Mouse (Mus musculus) heart, embryonic 11.5 days (tissue): ENCODE data around the gene Mroh3. TPM values are rescaled to one million over a fixed set of nuclear protein-coding genes. Genes with fewer than 3 reads are reported as not detected.

Source experiments
- ATAC-seq: fragments of 200-750 bp; cut with Nextera tagmentation; replicated peaks from 2 replicates; pipeline ENCODE4 v1.8.0; 2017; ENCODE audit warnings: moderate library complexity; ENCODE audit not compliant: insufficient number of reproducible peaks, low FRiP score, low TSS enrichment
- H3K27ac ChIP-seq: fragments of 300-500 bp; sonication (generic); 2 replicates; pipeline ENCODE4 v1.5.1; 2014; ENCODE audit warnings: mild to moderate bottlenecking, low read depth, low read length
- H3K27me3 ChIP-seq: fragments of 300-500 bp; sonication (generic); 2 replicates; pipeline ENCODE4 v1.6.1; 2014; ENCODE audit warnings: mild to moderate bottlenecking, low read length, mixed read lengths; ENCODE audit not compliant: control insufficient read depth, insufficient read depth
- H3K36me3 ChIP-seq: fragments of 300-500 bp; sonication (generic); 2 replicates; pipeline ENCODE4 v1.6.1; 2014; ENCODE audit warnings: mild to moderate bottlenecking, low read length, moderate library complexity, mixed read lengths; ENCODE audit not compliant: control insufficient read depth, insufficient read depth
- H3K4me1 ChIP-seq: fragments of 300-500 bp; sonication (generic); 2 replicates; pipeline ENCODE4 v1.6.1; 2014; ENCODE audit warnings: low read length; ENCODE audit not compliant: control insufficient read depth, insufficient read depth
- H3K4me2 ChIP-seq: fragments of 300-500 bp; sonication (generic); 2 replicates; pipeline ENCODE4 v1.6.1; 2014; ENCODE audit warnings: mild to moderate bottlenecking, moderate library complexity
- H3K4me3 ChIP-seq: fragments of 300-500 bp; sonication (generic); 2 replicates; pipeline ENCODE4 v1.5.1; 2014; ENCODE audit warnings: low read depth, low read length
- H3K9ac ChIP-seq: fragments of 300-500 bp; sonication (generic); 2 replicates; pipeline ENCODE4 v1.6.1; 2014; ENCODE audit warnings: mild to moderate bottlenecking, low read depth, low read length, moderate library complexity
- H3K9me3 ChIP-seq: fragments of 300-500 bp; sonication (generic); replicated peaks from 2 replicates; pipeline ENCODE4 v1.6.1; 2016; ENCODE audit warnings: low read length; ENCODE audit not compliant: control insufficient read depth
- WGBS: fragments of 180-500 bp; shearing (Covaris S2); extraction: QIAGEN DNeasy Blood & Tissue Kit; methylation state at CpG from one replicate; pipeline ENCODE4 v1.1.7; 2014; ENCODE audit not compliant: insufficient replicate concordance; 5-methylcytosine and 5-hydroxymethylcytosine counted together
- polyA plus RNA-seq: library from polyadenylated mRNA; unstranded; fragments of >200 nt; fragmentation: Nextera tagmentation; extraction: Ambion mirVana; gene quantifications from 2 replicates; pipeline ENCODE4 v1.2.1, GENCODE M21; 2014

Gene Mroh3
- polyA plus RNA-seq, 1 experiment from 2014 or later = not detected

DNA sequence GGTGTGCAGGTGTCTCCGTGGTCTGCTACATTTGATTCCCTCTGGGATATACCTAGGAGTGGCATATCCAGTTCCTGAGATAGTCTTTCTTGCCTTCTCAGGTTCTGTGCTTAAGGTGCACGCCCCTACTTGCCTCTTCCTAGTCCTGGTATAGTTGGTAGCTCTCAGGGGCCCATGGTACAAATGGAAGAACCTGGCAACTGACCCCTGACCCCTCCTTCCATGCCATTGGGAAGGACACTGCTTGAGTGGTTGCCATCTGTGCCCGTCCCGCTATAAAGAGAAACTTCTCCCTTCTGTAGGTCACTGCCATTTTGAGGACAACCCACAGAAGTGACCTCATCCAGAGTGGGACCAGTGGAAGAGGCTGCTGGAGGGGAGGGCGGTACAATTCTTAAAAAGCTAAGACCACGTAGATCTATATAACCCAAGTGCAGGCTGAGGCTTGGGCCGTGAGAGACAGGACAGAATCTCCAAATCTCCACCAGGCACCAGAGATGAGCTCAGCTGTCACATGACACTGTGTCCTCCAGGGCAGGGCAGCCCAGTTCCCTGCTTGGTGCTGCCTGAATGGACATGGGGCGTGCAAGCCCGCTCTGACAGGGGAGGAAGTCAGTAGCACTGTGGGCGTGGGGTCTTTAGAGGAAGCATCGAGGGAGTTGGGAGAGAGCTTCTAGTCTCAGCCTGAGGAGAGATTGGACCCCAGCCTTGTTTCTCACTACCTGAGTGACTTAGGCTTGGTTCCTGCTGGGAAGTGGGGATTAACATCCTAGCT, 71.3 kb downstream of the Mroh3 start:
- no peak overlapping the region for H3K4me3 ChIP-seq
- no peaks in the 10 kb centered on the region for H3K9me3 ChIP-seq
- H3K27me3 ChIP-seq = no peaks in the 10 kb centered on the region
- no peak overlapping the region for H3K9ac ChIP-seq
- no peak overlapping the region for H3K27ac ChIP-seq
- no peaks in the 10 kb centered on the region for H3K36me3 ChIP-seq
- ATAC-seq = no peak
- H3K4me2 ChIP-seq = no peak overlapping the region
- peaks cover 52% of the 10 kb centered on the region for H3K4me1 ChIP-seq
- 73% methylated on average over 11 of the region's 11 CpGs for WGBS

DNA sequence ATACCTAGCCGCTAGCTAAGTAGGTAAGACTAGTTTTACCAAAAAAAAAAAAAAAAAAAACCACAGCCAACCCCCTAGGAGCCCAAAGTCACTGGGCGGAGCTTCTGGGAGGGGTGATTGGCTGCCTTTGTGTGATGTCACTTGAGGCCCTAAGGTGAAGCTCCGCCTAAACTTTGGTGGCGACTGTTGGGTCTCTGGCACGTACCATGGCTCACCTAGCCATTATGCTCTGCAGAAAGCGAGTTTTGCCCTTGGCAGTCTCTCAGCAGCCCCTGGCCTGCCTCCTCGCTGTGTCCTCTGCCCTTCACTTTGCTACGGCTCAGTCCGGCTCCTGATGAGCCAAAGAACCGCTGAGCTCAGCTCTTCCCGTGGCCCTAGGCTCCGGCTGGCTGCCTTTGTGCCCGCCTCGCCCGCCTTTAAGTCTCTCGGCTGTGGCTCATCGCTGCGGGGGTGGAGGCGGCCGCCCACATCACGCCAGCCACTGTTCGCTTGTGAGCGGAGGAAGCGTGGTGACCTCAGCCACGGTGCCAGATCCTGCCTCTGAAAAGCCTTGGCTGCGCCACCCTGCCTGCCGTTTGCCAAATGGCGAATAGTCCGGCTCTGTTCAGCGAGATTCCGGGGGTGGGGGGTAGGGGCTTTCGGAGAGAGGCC, 72.5 kb downstream of the Mroh3 start:
- Histone ChIP-seq H3K27me3 (no peaks in the 10 kb centered on the region), H3K4me1 (peaks cover 64% of the 10 kb centered on the region), H3K27ac (peak overlapping the region; percentile 90), H3K4me2 (peak overlapping the region; percentile 95), H3K9me3 (no peaks in the 10 kb centered on the region), H3K4me3 (peak overlapping the region; percentile 59), H3K9ac (peak overlapping the region; percentile 88), H3K36me3 (no peaks in the 10 kb centered on the region)
- WGBS = 1% methylated on average over 32 of the region's 32 CpGs
- ATAC-seq = peak; percentile 84

DNA sequence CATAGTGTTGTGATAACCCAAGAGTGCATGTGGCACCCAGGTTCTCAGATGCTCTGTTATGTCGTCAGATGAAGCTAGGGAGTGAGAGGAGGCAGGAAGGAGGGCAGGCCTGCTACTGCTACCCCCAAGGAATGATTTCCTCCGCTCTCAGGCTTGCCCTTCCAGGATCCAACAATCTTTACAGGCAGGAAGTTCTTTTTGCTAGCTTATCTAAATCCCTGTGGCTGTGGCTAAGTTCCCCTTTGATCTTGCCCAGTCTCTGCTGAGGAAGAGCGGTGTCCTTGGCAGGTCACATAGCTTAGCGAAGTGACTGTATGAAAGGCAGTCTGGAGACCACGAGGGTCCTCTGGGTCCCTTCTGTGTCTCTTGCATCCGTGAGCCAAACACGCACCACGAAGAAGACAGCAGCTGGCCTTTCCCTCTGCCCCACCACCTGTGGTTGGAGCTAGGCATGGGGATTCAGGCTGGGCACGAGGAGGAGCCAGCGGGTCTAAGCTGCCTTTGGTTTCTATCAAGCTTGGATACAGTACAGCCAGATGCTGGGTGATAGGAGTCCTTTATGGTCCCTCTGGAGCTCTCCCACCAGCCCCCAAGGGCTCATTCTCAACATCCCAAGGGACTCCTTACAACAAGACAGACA, 74.3 kb downstream of the Mroh3 start:
- Histone ChIP-seq H3K9me3 (no peaks in the 10 kb centered on the region), H3K27ac (peak overlapping the region; percentile 88), H3K36me3 (no peaks in the 10 kb centered on the region), H3K4me2 (peak overlapping the region; percentile 40), H3K4me1 (peaks cover 82% of the 10 kb centered on the region), H3K4me3 (no peak overlapping the region), H3K27me3 (no peaks in the 10 kb centered on the region), H3K9ac (peak overlapping the region; percentile 54)
- 12% methylated on average over 10 of the region's 10 CpGs for WGBS
- ATAC-seq = no peak

DNA sequence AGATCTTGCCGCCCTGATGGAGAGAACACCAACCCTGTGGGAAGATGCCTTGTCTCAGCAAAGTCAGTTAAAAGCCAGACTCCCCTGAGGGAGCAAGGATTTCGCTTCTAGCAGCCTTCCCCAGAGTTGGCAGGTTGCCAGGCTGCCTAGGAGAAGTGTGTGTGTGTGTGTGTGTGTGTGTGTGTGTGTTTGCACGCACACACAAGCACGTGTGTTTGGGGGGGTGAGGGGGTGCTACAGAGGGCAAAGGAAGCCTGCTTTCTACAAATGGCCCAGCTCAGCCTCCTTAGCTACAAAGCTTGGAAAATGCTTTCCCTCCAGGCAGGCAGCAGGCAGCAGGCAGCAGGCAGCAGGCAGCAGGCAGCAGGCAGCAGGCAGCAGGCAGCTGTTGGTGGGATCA, 75.1 kb downstream of the Mroh3 start:
- ATAC-seq = no peak
- H3K9me3 ChIP-seq = no peaks in the 10 kb centered on the region
- WGBS = 2% methylated on average over 4 of the region's 4 CpGs

DNA sequence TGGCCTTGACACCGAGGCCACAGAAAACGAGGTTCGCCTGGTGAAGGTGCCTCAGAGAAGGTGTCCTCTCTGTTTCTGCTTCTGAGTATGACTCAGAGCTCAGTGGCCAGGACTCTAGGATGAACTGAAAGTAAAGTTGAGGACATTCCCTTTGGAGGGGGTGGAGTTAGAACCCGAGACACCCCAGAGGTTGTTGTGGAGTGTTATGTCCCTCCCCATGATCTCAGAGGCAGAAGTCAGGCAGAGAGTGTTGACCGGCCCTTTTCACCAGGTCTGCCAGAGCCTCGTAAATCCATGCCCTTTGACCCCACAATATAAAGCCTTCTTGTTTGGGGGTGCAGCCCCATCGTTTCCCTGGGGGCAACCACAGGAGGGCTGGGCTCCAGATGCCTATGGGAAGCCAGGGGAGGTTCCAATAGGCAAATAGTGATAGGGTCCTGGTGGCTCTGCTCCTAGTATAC, 75.5 kb downstream of the Mroh3 start:
- WGBS = 27% methylated on average over 7 of the region's 7 CpGs
- H3K27ac ChIP-seq = peak overlapping the region; percentile 88
- no peaks in the 10 kb centered on the region for H3K9me3 ChIP-seq
- no peaks in the 10 kb centered on the region for H3K27me3 ChIP-seq
- H3K4me2 ChIP-seq = peak overlapping the region; percentile 40
- no peak overlapping the region for H3K4me3 ChIP-seq
- peak overlapping the region; percentile 43; the same call in 1 of the 2 replicates for H3K9ac ChIP-seq
- no peaks in the 10 kb centered on the region for H3K36me3 ChIP-seq
- ATAC-seq = no peak
- H3K4me1 ChIP-seq = peaks cover 83% of the 10 kb centered on the region

More for the DNA sequence above, 75.1 kb downstream of the Mroh3 start:
- H3K27me3 ChIP-seq = no peaks in the 10 kb centered on the region
- peak overlapping the region; percentile 88 for H3K27ac ChIP-seq
- H3K4me1 ChIP-seq = peaks cover 83% of the 10 kb centered on the region
- H3K4me3 ChIP-seq = no peak overlapping the region
- no peaks in the 10 kb centered on the region for H3K36me3 ChIP-seq
- H3K9ac ChIP-seq = 0 out of 2 replicates have a peak overlapping the region, but pooled peaks have one; percentile 54
- peak overlapping the region; percentile 40 for H3K4me2 ChIP-seq

DNA sequence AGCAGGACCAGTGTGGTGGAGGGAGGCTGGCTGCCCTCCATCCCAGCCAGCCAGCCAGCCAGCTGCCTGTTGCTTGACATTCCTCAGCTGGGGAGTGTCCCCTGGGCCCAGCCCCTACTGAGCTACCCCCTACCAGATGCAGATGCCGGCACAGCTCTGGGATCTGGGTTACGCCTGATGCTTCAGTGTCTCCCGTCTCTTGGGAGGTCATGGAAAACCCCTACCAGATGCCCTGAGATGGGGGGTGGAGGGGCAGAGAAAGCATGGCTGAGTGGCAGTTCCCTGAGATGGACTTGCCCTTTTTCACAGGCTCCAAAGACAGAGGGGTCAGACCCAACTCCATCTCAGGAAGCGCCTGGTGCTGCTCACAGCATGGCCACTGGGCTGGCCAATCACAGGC, 76.1 kb downstream of the Mroh3 start:
- Histone ChIP-seq H3K4me3 (no peak overlapping the region), H3K9me3 (no peaks in the 10 kb centered on the region), H3K27ac (peak overlapping the region; percentile 88), H3K4me1 (peaks cover 84% of the 10 kb centered on the region), H3K36me3 (no peaks in the 10 kb centered on the region), H3K9ac (peak overlapping the region; percentile 43; the same call in 1 of the 2 replicates), H3K4me2 (peak overlapping the region; percentile 22; the same call in 1 of the 2 replicates), H3K27me3 (no peaks in the 10 kb centered on the region)
- ATAC-seq = no peak
- WGBS = 50% methylated on average over 4 of the region's 4 CpGs

DNA sequence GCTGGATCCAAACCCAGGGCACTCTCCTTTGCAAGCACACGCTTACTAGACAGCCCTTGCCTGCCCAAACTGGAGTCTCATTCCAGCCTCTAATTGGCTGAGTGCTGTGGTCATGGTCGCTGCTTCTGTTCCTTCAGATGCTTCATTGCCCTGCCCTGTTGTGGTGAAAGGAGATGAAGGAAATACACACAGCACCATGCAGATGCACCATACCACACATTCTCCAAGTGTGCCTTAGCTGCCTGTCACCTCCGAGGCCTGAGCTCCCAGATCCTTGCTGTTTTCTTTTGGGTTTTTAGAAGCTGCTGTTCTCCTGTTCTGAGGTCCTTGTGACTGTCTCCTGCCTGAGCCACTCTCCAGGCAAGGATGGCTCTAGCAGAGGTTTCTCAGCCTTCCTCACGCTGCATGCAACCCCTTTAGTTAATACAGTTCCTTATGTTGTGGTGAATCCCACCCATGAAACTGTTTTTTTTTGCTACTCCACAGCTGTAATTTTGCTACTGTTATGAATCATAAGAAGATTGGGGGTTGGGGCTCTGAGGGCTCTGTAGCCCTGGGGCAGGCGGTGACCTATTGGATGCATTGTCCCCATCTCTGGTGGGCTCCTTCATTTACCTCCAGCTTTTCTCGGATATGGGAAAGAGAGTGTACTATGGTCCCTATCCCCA, 76.7 kb downstream of the Mroh3 start:
- 68% methylated on average over 6 of the region's 6 CpGs for WGBS
- H3K4me2 ChIP-seq = no peak overlapping the region; the same call in 1 of the 2 replicates
- H3K27me3 ChIP-seq = no peaks in the 10 kb centered on the region
- no peak overlapping the region for H3K27ac ChIP-seq
- no peaks in the 10 kb centered on the region for H3K36me3 ChIP-seq
- H3K4me1 ChIP-seq = peaks cover 84% of the 10 kb centered on the region
- no peak for ATAC-seq
- H3K4me3 ChIP-seq = no peak overlapping the region
- no peak overlapping the region for H3K9ac ChIP-seq
- no peaks in the 10 kb centered on the region for H3K9me3 ChIP-seq

DNA sequence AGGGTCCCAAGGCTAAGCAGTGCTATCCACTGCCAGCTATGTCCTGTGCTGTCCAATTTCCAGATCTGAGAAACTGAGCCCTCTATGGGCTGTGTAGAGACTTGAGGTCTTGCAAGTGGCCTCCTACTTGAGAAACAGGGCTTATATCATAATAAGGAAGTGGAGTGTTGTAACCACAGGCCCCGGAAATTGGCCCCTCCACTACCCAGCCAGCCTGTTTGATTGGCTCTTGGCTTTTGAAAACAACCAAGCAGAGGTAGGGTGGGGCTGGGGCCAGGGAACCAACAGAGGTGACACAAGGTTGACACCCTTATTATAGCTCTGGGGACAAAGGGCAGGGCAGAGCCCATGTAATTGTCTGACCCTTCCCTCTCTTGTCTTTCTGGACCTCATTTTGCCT, 77.6 kb downstream of the Mroh3 start:
- peak overlapping the region; percentile 70 for H3K27ac ChIP-seq
- no peak overlapping the region for H3K4me2 ChIP-seq
- WGBS = 25% methylated on average over 1 of the region's 1 CpGs

More for the DNA sequence above, 77.6 kb downstream of the Mroh3 start:
- Histone ChIP-seq H3K4me1 (peaks cover 92% of the 10 kb centered on the region), H3K9ac (0 out of 2 replicates have a peak overlapping the region, but pooled peaks have one; percentile 46), H3K36me3 (no peaks in the 10 kb centered on the region), H3K27me3 (no peaks in the 10 kb centered on the region), H3K4me3 (no peak overlapping the region), H3K9me3 (no peaks in the 10 kb centered on the region)
- no peak for ATAC-seq
